Mouse (Mus musculus) cerebellum, postnatal 36 days (tissue): ENCODE measurements around the gene Tdg.
A peak's percentile ranks its signal among the peaks of the same experiment; 100 is the strongest.

Experiments
- DNase-seq, 2 experiments: peaks; one replicate each; pipeline ENCODE4 v3.0.0; 2021 to 2022; ENCODE audit warnings: mixed read lengths in 2 of 2

The Tdg gene

DNA sequence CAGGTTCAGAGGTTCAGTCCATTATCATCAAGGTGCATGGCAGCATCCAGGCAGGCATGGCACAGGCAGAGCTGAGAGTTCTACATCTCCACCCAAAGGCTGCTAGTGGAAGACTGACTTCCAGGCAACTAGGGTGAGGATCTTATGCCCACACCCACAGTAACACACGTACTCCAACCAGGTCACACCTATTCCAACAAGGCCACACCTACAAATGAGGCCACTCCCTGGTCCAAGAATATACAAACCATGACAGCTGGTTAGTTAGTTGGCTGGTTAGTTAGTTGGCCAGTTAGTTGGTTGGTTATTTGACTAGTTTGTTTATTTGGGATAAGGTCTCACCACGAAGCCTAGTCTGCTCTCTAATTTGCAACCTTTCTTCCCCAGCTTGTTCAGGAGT lies 33.7 kb downstream of the Tdg start:
- no peak for DNase-seq

DNA sequence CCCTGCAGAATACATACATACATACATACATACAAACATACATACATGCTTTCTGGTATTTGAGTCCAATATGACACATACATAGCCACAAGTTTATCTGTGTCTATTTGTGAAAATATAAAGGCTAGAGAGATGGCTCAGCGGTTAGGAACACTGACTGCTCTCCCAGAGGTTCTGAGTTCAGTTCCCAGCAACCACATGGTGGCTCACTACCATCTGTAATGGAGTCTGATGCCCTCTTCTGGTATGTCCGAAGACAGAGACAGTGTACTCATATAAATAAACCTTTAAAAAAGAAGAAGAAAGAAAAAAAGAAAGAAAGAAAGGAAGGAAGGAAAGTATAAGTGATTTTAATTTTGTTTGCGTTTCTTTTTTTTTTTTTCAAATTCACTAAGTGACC lies 36.3 kb downstream of the Tdg start:
- no peak for DNase-seq

- DNase-seq = peak; percentile 91 to 94
Observed at GRCm38 (mm10) chr10:82666436-82667234, 37.0 kb downstream of the Tdg start.

- DNase-seq = no peak
Observed at GRCm38 (mm10) chr10:82670205-82670604, 40.6 kb downstream of the Tdg start.

- DNase-seq = peak; percentile 92 to 96
Observed at GRCm38 (mm10) chr10:82676949-82677348, 47.3 kb downstream of the Tdg start.

DNA sequence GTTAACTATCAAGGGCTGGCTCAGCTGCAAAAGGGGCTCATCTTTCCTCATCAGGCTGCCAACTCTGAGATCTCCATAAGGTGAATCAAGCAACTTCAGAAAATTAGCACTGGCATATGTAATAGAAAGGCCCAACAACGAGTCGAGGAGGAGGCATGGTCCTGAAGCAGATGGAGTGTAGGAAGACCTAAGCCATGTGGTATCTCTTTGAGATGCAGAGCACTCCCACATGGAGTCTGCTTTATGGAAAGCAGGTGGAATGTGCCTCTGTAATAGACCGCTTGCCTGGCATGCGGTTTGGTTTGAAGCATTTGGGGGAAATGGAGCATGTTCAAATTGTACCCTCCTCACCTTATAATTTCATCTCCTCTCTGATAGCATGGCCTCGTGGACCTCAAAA lies 51.1 kb downstream of the Tdg start:
- no peak for DNase-seq

GRCm38 (mm10) chr10:82681639-82682038 lies 52.0 kb downstream of the Tdg start:
- peak in 1 of 2 experiments; percentile 27 for DNase-seq

GRCm38 (mm10) chr10:82685440-82685839 lies 55.8 kb downstream of the Tdg start:
- DNase-seq = no peak

DNA sequence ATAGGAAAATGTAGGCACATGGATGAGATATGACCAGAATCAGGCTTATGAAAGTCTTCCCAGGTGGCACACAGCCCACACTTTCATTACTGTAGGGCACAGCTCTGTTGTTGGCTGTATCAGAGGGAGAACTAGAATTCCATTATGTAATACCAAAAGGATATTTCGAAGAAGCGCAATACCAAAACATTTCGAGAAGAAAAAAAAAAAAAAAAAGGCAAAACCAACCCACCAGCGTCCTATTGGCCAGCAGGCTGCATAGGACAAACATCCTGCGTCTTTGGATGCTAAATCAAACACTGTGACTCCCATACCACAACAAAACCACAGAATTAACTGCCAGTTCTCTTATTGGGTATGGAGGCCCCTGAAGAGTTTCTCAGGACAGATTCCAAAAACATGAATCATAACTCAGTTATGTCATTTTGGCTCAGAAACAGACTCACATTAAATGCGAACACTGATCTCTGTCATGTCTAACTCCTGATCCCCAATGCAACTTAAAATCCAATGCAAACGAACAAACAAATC lies 60.1 kb downstream of the Tdg start:
- no peak for DNase-seq

DNA sequence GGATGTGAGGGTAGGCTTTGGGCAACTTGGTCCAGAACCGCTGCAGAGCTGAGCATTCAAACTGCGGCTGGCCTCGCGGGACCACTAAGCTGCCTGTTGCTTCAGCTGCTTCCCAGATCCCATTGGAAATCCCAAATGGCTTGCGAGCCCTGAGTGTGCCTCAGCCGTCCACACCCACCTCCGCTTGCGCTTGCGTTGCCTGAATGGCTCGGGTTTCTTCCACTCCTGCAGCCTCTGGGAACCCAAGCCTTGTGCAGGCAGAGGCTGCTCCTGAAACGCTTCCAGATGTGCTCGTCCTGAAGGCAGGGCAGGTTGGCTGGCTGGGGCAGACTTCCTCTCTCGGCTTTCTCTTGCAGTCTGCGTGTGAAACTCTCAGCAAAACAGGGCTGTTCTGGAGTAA lies 60.9 kb downstream of the Tdg start, which contains the start of gene Glt8d2:
TSS of gene Glt8d2 (minus strand) at position 157 of the 400 bp plus-strand sequence.
- no peak for DNase-seq

DNA sequence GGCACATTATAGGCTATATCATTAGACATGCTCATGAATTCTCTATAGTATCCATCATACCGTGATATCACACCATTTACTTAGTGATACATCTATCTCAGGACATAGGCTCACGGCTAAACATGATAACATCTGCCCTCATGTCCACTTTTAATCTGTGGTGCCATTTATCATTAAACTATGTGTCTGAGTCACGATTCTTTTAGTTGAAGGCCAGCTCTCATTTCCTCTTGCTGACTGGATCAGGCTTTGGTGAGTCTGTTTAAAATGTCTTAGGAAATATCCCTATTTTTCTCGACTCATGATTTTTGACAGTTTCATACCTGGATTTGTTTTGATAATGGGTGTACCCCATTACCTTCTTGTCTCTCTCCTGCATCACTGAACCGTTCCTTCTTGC lies 66.3 kb downstream of the Tdg start, which contains the start of gene Hcfc2:
TSS of gene Hcfc2 (plus strand) at position 205 of the 400 bp plus-strand sequence.
- no peak for DNase-seq

- peak; percentile 21 to 27 for DNase-seq
Observed at GRCm38 (mm10) chr10:82696453-82697079, 66.9 kb downstream of the Tdg start.

DNA sequence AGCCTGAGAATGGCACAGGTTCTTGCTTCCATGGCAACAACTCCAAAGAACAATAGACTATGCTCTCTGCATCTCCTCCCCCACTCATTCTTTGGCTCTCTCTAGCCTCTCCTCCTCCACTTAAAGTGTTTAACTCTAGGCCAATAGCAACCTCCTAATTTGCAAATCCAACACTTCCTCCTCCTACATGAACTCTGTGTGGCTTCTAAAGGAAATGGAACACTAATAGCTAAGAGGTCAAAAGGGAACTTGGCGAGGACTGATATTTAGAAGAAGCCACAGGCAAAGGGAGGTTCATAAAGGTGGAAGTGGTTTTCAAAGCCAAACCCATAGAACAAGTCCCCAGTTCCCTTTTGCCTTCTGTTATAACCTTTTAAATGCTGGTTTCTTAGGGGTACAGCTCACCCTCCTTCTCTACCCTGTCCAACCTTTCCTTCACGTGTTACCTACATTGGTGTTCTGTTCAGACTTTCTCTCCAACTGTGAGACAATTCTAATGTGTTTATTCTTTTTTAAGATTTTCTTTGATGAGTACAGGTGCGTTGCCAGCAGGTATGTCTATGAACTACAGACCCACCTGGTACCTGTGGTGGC lies 67.8 kb downstream of the Tdg start:
- no peak for DNase-seq

DNA sequence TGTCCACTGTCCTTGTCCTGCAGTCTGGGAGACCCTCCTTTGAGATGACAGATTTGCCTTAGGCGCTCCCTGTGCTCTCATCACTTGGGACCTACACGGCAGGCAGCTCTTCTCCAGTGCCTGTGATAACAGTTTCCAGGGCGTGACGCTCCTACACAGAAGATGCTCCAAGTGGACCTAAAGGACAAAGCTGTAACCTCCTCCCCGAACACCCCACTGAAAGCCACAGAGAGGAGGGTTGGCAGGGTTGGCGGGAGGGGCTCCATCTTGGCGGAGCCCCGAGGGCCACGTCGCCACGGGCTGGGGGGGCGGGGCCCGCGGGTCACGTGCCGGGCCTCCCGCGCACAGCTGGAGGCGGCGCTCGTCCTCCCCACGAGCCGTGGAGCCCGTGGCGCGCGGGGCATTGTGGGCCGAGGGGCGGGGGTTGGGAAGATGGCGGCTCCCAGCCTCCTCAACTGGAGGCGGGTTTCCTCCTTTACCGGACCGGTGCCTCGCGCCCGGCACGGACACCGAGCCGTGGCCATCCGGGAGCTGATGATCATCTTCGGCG lies 69.2 kb downstream of the Tdg start:
- peak; percentile 88 to 94 for DNase-seq

DNA sequence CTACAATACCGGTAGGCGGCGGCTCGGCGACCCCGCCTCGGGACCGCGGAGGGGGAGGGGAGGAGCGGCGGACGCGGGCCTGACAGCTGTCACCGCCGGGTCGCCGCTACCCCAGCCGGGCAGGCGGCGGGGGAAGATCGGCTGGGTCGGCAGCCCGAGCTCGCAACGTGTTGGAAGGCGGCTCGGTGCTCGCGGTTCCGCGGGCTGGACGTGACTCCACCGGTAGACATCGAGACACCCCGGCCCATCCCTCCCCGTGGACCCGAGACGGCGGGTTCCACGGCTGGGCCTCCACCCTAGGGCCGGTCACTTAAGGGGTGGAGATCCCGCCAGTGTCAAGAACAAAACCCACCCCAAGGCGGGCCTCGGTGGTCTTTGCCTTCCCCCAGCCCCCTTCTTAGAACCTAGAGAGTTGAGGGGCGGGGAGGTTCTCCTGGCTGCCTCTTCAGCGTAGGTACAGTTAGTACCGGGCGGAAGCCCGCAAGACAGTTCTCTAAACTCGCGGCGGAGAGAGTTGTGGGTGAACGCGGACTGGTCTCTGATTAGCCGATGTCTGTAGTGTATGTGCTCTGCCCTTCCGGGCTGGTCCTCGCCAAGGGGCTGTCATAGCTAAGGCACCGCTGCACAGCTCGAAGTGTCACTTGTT lies 69.8 kb downstream of the Tdg start:
- no peak for DNase-seq
